Mouse (Mus musculus): ENCODE data around the gene Fam50a. TPM values are rescaled to one million over a fixed set of nuclear protein-coding genes. Genes with fewer than 3 reads are reported as not detected.

Gene Fam50a
- polyA plus RNA-seq, 1 experiment from 2014 or later = 62.3 TPM

GRCm38 (mm10) chrX:74283092-74283437, 29.8 kb upstream of the Fam50a start:
- Histone ChIP-seq H3K36me3 (no peaks in the 10 kb centered on the region), H3K27me3 (no peaks in the 10 kb centered on the region), H3K4me1 (peaks cover 12% of the 10 kb centered on the region), H3K4me3 (peak overlapping the region; percentile 57), H3K27ac (peak overlapping the region; percentile 70; the same call in 1 of the 2 replicates), H3K9ac (peak overlapping the region; percentile 70), H3K4me2 (replicated peaks) (peak overlapping the region; percentile 67), H3K9me3 (replicated peaks) (no peaks in the 10 kb centered on the region)
- ATAC-seq (ENCODE audit: low FRiP score) = peak; percentile 44
- WGBS = 35% methylated on average over 5 of the region's 5 CpGs

GRCm38 (mm10) chrX:74293431-74293830, 19.4 kb upstream of the Fam50a start:
- no peak overlapping the region for H3K27ac ChIP-seq
- no peak for ATAC-seq (ENCODE audit: low FRiP score)
- no peak overlapping the region for H3K9ac ChIP-seq
- H3K4me3 ChIP-seq = no peak overlapping the region
- H3K27me3 ChIP-seq = no peaks in the 10 kb centered on the region
- H3K9me3 ChIP-seq (replicated peaks) = no peaks in the 10 kb centered on the region
- H3K4me2 ChIP-seq (replicated peaks) = no peak overlapping the region
- 76% methylated on average over 4 of the region's 4 CpGs for WGBS
- 0 out of 2 replicates have a peak, but pooled peaks cover 4% of the 10 kb centered on the region for H3K36me3 ChIP-seq
- H3K4me1 ChIP-seq = peaks cover 3% of the 10 kb centered on the region; the same call in 1 of the 2 replicates

GRCm38 (mm10) chrX:74296538-74297448, 16.0 kb upstream of the Fam50a start, which contains the start of gene Atp6ap1:
Gene Atp6ap1, plus strand, starts transcription at chrX:74297097.
- H3K4me3 ChIP-seq = peak within 1 kb of the TSS; percentile 58
- peaks cover 3% of the 10 kb centered on the region; the same call in 1 of the 2 replicates for H3K4me1 ChIP-seq
- H3K27ac ChIP-seq = peak within 1 kb of the TSS; percentile 75
- no peaks in the 10 kb centered on the region for H3K9me3 ChIP-seq (replicated peaks)
- peak; percentile 99 for ATAC-seq (ENCODE audit: low FRiP score)
- peak within 1 kb of the TSS; percentile 63 for H3K4me2 ChIP-seq (replicated peaks)
- WGBS = 18% methylated on average over 37 of the region's 37 CpGs
- H3K27me3 ChIP-seq = no peaks in the 10 kb centered on the region
- peak within 1 kb of the TSS; percentile 73 for H3K9ac ChIP-seq
- H3K36me3 ChIP-seq = peaks cover 13% of the 10 kb centered on the region; the same call in 1 of the 2 replicates

GRCm38 (mm10) chrX:74298348-74298747, 14.5 kb upstream of the Fam50a start:
- peaks cover 26% of the 10 kb centered on the region for H3K36me3 ChIP-seq
- 95% methylated on average over 1 of the region's 1 CpGs for WGBS
- no peak overlapping the region for H3K27ac ChIP-seq
- H3K4me2 ChIP-seq (replicated peaks) = 0 out of 2 replicates have a peak overlapping the region, but pooled peaks have one; percentile 22
- no peaks in the 10 kb centered on the region for H3K9me3 ChIP-seq (replicated peaks)
- H3K4me3 ChIP-seq = no peak overlapping the region
- H3K4me1 ChIP-seq = peaks cover 3% of the 10 kb centered on the region; the same call in 1 of the 2 replicates
- no peak for ATAC-seq (ENCODE audit: low FRiP score)
- no peaks in the 10 kb centered on the region for H3K27me3 ChIP-seq
- no peak overlapping the region for H3K9ac ChIP-seq

- Histone ChIP-seq H3K36me3 (peaks cover 32% of the 10 kb centered on the region), H3K9ac (no peak overlapping the region), H3K27me3 (no peaks in the 10 kb centered on the region), H3K4me3 (no peak overlapping the region), H3K4me2 (replicated peaks) (no peak overlapping the region), H3K27ac (no peak overlapping the region), H3K4me1 (peaks cover 3% of the 10 kb centered on the region; the same call in 1 of the 2 replicates), H3K9me3 (replicated peaks) (no peaks in the 10 kb centered on the region)
- ATAC-seq (ENCODE audit: low FRiP score) = no peak
- WGBS = 84% methylated on average over 3 of the region's 3 CpGs
These were observed 13.1 kb upstream of the Fam50a start for GRCm38 (mm10) chrX:74299721-74300120.

GRCm38 (mm10) chrX:74304867-74305700, 7.7 kb upstream of the Fam50a start, which contains the start of gene Gdi1:
Gene Gdi1, plus strand, starts transcription at chrX:74304998.
- H3K9ac ChIP-seq = peak within 1 kb of the TSS; percentile 74
- peaks cover 9% of the 10 kb centered on the region for H3K4me1 ChIP-seq
- H3K4me3 ChIP-seq = peak within 1 kb of the TSS; percentile 56
- no peaks in the 10 kb centered on the region for H3K9me3 ChIP-seq (replicated peaks)
- WGBS = 15% methylated on average over 41 of the region's 41 CpGs
- H3K27me3 ChIP-seq = no peaks in the 10 kb centered on the region
- peak within 1 kb of the TSS; percentile 73 for H3K4me2 ChIP-seq (replicated peaks)
- peak within 1 kb of the TSS; percentile 92 for H3K27ac ChIP-seq
- peaks cover 60% of the 10 kb centered on the region for H3K36me3 ChIP-seq
- ATAC-seq (ENCODE audit: low FRiP score) = peak; percentile 80

- Histone ChIP-seq H3K27me3 (no peaks in the 10 kb centered on the region), H3K4me3 (peak within 1 kb of the TSS; percentile 53), H3K9me3 (replicated peaks) (no peaks in the 10 kb centered on the region), H3K36me3 (peaks cover 16% of the 10 kb centered on the region; the same call in 1 of the 2 replicates), H3K4me1 (peaks cover 28% of the 10 kb centered on the region), H3K9ac (peak within 1 kb of the TSS; percentile 64), H3K4me2 (replicated peaks) (peak within 1 kb of the TSS; percentile 59), H3K27ac (peak within 1 kb of the TSS; percentile 87)
- WGBS = 16% methylated on average over 26 of the region's 30 CpGs
- ATAC-seq (ENCODE audit: low FRiP score) = peak; percentile 94
These were observed 15.9 kb downstream of the Fam50a start, which contains the start of gene Plxna3 for GRCm38 (mm10) chrX:74328725-74329161. Gene Plxna3, plus strand, starts transcription at chrX:74329066.

- no peaks in the 10 kb centered on the region for H3K27me3 ChIP-seq
- peaks cover 31% of the 10 kb centered on the region for H3K4me1 ChIP-seq
- peaks cover 21% of the 10 kb centered on the region; the same call in 1 of the 2 replicates for H3K36me3 ChIP-seq
- peak overlapping the region; percentile 52 for H3K27ac ChIP-seq
- 26% methylated on average over 9 of the region's 10 CpGs for WGBS
- H3K4me3 ChIP-seq = peak overlapping the region; percentile 53
- peak overlapping the region; percentile 64 for H3K9ac ChIP-seq
- ATAC-seq (ENCODE audit: low FRiP score) = peak; percentile 64
- H3K9me3 ChIP-seq (replicated peaks) = no peaks in the 10 kb centered on the region
- peak overlapping the region; percentile 59 for H3K4me2 ChIP-seq (replicated peaks)
These were observed 16.4 kb downstream of the Fam50a start for GRCm38 (mm10) chrX:74329215-74329671.

- no peak for ATAC-seq (ENCODE audit: low FRiP score)
- Histone ChIP-seq H3K9ac (peak overlapping the region; percentile 64), H3K9me3 (replicated peaks) (no peaks in the 10 kb centered on the region), H3K36me3 (peaks cover 23% of the 10 kb centered on the region; the same call in 1 of the 2 replicates), H3K4me1 (peaks cover 31% of the 10 kb centered on the region), H3K4me2 (replicated peaks) (peak overlapping the region; percentile 59), H3K27me3 (no peaks in the 10 kb centered on the region), H3K27ac (peak overlapping the region; percentile 52), H3K4me3 (peak overlapping the region; percentile 53)
- WGBS = 38% methylated on average over 2 of the region's 2 CpGs
These were observed 17.5 kb downstream of the Fam50a start for GRCm38 (mm10) chrX:74330166-74330930.

GRCm38 (mm10) chrX:74352645-74353466, 40.0 kb downstream of the Fam50a start:
- Histone ChIP-seq H3K27ac (peak overlapping the region; percentile 35), H3K27me3 (no peaks in the 10 kb centered on the region), H3K4me2 (replicated peaks) (peak overlapping the region; percentile 56), H3K4me1 (no peaks in the 10 kb centered on the region), H3K36me3 (no peaks in the 10 kb centered on the region), H3K9ac (peak overlapping the region; percentile 58), H3K4me3 (peak overlapping the region; percentile 41), H3K9me3 (replicated peaks) (no peaks in the 10 kb centered on the region)
- peak; percentile 80 for ATAC-seq (ENCODE audit: low FRiP score)
- WGBS = 31% methylated on average over 13 of the region's 13 CpGs
